Mouse (Mus musculus) cortical plate, adult 2 months (tissue): ENCODE results near the gene Lrrn4.

Source experiments
- CTCF ChIP-seq: fragments of 200-500 bp; IDR thresholded peaks from 2 replicates; pipeline ENCODE4 v1.5.1; 2011; ENCODE audit warnings: mild to moderate bottlenecking, control low read depth, low read length; ENCODE audit not compliant: insufficient read depth; ENCODE audit errors: extremely low read depth
- POLR2A ChIP-seq: fragments of 200-500 bp; IDR thresholded peaks from 2 replicates; pipeline ENCODE4 v1.6.1; 2011; ENCODE audit warnings: mild to moderate bottlenecking, low read length, control low read depth; ENCODE audit not compliant: insufficient read depth; ENCODE audit errors: extremely low read depth

DNA sequence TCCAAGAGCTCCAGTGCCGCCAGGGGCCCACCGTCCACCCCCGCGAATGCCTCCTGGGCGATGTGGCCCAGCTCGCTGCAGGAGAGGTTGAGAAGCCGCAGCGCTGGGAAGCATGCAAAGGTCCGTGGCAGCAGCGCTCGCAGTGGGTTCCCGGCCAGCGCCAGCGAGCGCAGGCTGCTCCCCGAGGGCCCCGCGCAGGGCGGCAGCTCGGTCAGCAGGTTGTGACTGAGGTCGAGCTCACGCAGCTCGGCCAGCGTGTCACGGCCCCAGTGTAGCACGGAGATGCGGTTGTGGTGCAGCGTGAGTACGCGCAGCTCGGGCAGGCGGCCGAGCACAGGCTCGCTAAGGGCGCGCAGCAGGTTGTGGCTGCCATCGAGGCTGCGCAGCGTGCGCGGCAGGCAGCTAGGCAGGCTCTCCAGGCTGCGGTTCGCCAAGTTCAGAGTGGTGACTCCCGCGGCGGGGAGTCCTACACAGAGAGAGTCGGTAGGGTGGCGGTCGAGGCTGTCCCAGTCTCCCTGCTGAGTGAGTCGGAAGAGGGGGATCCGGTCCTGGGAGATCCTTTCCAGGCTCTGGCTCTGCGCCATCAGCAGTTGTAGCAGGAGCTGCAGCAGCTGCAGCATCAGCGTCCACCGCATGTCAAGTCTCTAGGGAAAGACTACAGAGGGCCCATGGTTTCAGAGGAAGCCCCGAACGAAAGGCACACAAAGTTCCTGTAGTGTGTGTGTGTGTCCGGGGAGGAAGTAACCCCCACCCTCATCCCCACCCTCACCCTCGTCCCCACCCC, 1.2 kb downstream of the Lrrn4 start:
- TF ChIP-seq CTCF (no peak), POLR2A (no peak)
